Mouse (Mus musculus) spleen, adult 2 months (tissue): ENCODE measurements at regions not wholly inside any gene's neighbourhood (a gene's known extent, or its start where the extent isn't known, plus 50 kb on each side); places are given as distances from the start of the nearest gene placed in this dataset.

Source experiments
- CTCF ChIP-seq: fragments of 200-500 bp; IDR thresholded peaks from 2 replicates; pipeline ENCODE4 v1.5.1; 2011; ENCODE audit warnings: mild to moderate bottlenecking, inconsistent platforms; ENCODE audit not compliant: insufficient read depth, insufficient read length, insufficient replicate concordance; ENCODE audit errors: extremely low read depth
- POLR2A ChIP-seq: fragments of 200-500 bp; IDR thresholded peaks from 2 replicates; pipeline ENCODE4 v1.6.1; 2011; ENCODE audit warnings: low read depth, low read length, inconsistent platforms

DNA sequence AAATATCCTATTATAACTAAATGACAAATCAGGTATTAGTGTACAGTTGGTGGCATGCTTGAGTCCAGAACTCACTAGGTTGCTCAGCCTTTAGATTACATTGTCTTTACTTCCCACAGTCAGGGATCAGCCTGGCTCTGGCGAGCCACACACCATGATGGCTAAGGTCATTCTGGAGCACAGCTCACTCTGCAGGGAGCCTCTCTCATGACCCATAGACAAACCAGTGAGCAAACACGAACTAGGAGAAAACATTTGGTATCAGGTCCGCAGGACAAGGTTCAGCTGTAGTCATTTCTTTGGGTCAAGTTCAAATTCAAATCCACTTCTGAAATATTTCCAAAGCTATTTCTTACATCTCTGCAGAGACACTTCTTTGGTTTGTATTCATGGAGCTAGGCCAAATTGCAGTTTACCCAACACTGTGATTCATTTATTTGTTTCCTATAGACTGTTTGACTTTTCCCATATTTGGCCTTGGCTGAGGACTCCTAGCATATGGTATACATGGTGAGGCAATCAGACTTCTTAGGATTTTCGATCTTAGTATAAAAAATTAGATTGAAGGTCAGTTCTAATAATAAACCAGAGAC, 64.5 kb upstream of the Eed start:
- TF ChIP-seq CTCF, result no peak
- no peak for TF ChIP-seq POLR2A
